Mouse (Mus musculus) myocyte (in vitro differentiated cells): ENCODE results near the gene Slc25a45. TPM values are rescaled to one million over a fixed set of nuclear protein-coding genes. Genes with fewer than 3 reads are reported as not detected.

Source experiments
- H3K27me3 ChIP-seq: one replicate; pipeline ENCODE4 v1.6.1; 2011; ENCODE audit not compliant: control insufficient read depth, insufficient read depth, insufficient read length
- H3K36me3 ChIP-seq: one replicate; pipeline ENCODE4 v1.6.1; 2011; ENCODE audit not compliant: control insufficient read depth, insufficient read depth
- H3K4me2 ChIP-seq: one replicate; pipeline ENCODE4 v1.6.1; 2011; ENCODE audit warnings: low read depth, control low read depth
- H3K4me3 ChIP-seq: one replicate; pipeline ENCODE4 v1.5.1; 2011; ENCODE audit warnings: mild to moderate bottlenecking, control low read depth, moderate library complexity
- H3K79me2 ChIP-seq: one replicate; pipeline ENCODE4 v1.6.1; 2011; ENCODE audit not compliant: control insufficient read depth, insufficient read depth
- H3ac ChIP-seq: one replicate; pipeline ENCODE4 v1.6.1; 2011; ENCODE audit not compliant: control insufficient read depth, insufficient read length
- CEBPB ChIP-seq: IDR thresholded peaks from 2 replicates; pipeline ENCODE4 v1.6.1; 2011; ENCODE audit warnings: mild to moderate bottlenecking, moderate library complexity; ENCODE audit not compliant: poor library complexity, insufficient read depth, severe bottlenecking
- E2F4 ChIP-seq: IDR thresholded peaks from one replicate; pipeline ENCODE4 v1.6.1; 2011; ENCODE audit warnings: mild to moderate bottlenecking, control low read depth, moderate library complexity; ENCODE audit not compliant: insufficient read depth
- MAX ChIP-seq: IDR thresholded peaks from one replicate; pipeline ENCODE4 v1.6.1; 2011; ENCODE audit warnings: low read depth, mild to moderate bottlenecking, control low read depth
- MYOD1 ChIP-seq, 3 experiments: IDR thresholded peaks; one replicate each; pipeline ENCODE4 v1.6.1; 2011; ENCODE audit warnings: control low read depth in 2 of 3, low read depth in 2 of 3, mild to moderate bottlenecking in 2 of 3, moderate library complexity in 1 of 3; ENCODE audit not compliant: insufficient read length in 2 of 3, control insufficient read depth in 1 of 3
- MYOG ChIP-seq, 3 experiments: IDR thresholded peaks; one replicate each; pipeline ENCODE4 v1.6.1; 2011; ENCODE audit warnings: control low read depth in 2 of 3, low read depth in 2 of 3, mild to moderate bottlenecking in 2 of 3; ENCODE audit not compliant: insufficient read length in 2 of 3, control insufficient read depth in 1 of 3, insufficient read depth in 1 of 3
- POLR2A ChIP-seq: IDR thresholded peaks from one replicate; pipeline ENCODE4 v1.6.1; 2011; ENCODE audit warnings: low read depth, mild to moderate bottlenecking, control low read depth, moderate library complexity; ENCODE audit not compliant: insufficient read length
- POLR2AphosphoS2 ChIP-seq: IDR thresholded peaks from one replicate; pipeline ENCODE4 v1.6.1; 2011; ENCODE audit warnings: low read depth, control low read depth; ENCODE audit not compliant: insufficient read length
- REST ChIP-seq: IDR thresholded peaks from one replicate; pipeline ENCODE4 v1.6.1; 2011; ENCODE audit warnings: mild to moderate bottlenecking, control low read depth, moderate library complexity; ENCODE audit not compliant: insufficient read depth, insufficient read length
- SRF ChIP-seq: IDR thresholded peaks from one replicate; pipeline ENCODE4 v1.6.1; 2011; ENCODE audit warnings: low read depth; ENCODE audit not compliant: control insufficient read depth, insufficient read length
- TCF12 ChIP-seq: IDR thresholded peaks from one replicate; pipeline ENCODE4 v1.6.1; 2011; ENCODE audit warnings: mild to moderate bottlenecking, control low read depth; ENCODE audit not compliant: poor library complexity, insufficient read depth, severe bottlenecking
- TCF3 ChIP-seq: IDR thresholded peaks from one replicate; pipeline ENCODE4 v1.6.1; 2011; ENCODE audit warnings: low read depth, control low read depth; ENCODE audit not compliant: insufficient read length
- USF1 ChIP-seq: IDR thresholded peaks from one replicate; pipeline ENCODE4 v1.6.1; 2011; ENCODE audit warnings: low read depth, mild to moderate bottlenecking, control low read depth, moderate library complexity
- polyA plus RNA-seq: library from polyadenylated mRNA; unstranded; fragments of >200 nt; fragmentation: generic; extraction: Trizol; gene quantifications from one replicate; pipeline ENCODE4 v1.2.1, GENCODE M21; 2012; ENCODE audit warnings: missing spikeins

Slc25a45 gene
- polyA plus RNA-seq, 1 experiment = 5.2 TPM

GRCm38 (mm10) chr19:5851481-5851971 is 26.1 kb upstream of the Slc25a45 start:
- H3K4me2 ChIP-seq = peak overlapping the region; percentile 99
- H3K27me3 ChIP-seq = no peaks in the 10 kb centered on the region

GRCm38 (mm10) chr19:5852035-5852722 is 25.4 kb upstream of the Slc25a45 start:
- Histone ChIP-seq H3K4me3 (no peak overlapping the region), H3K4me2 (peak overlapping the region; percentile 99), H3K36me3 (peaks cover 9% of the 10 kb centered on the region), H3ac (no peak overlapping the region), H3K79me2 (peaks cover 23% of the 10 kb centered on the region), H3K27me3 (no peaks in the 10 kb centered on the region)
- TF ChIP-seq POLR2AphosphoS2 (no peak), MYOD1 (IDR thresholded peaks at IDR 0.05; ENCODE audit: control insufficient read depth in 1 of 3, insufficient read length in 2 of 3, low read depth in 2 of 3) (peak in 1 of 3 experiments; percentile 0), CEBPB (no peak), TCF3 (no peak), REST (no peak), MYOG (IDR thresholded peaks at IDR 0.05; ENCODE audit: control insufficient read depth in 1 of 3, insufficient read depth in 1 of 3, insufficient read length in 2 of 3, low read depth in 2 of 3) (peak in 1 of 3 experiments; percentile 7), POLR2A (no peak), MAX (no peak)

More at GRCm38 (mm10) chr19:5851481-5851971, 26.1 kb upstream of the Slc25a45 start:
- TF ChIP-seq CEBPB = 0 out of 2 replicates have a peak, but pooled peaks have one; percentile 12
- TF ChIP-seq REST = no peak
- peaks cover 23% of the 10 kb centered on the region for H3K79me2 ChIP-seq
- H3K36me3 ChIP-seq = peaks cover 9% of the 10 kb centered on the region
- no peak overlapping the region for H3ac ChIP-seq
- H3K4me3 ChIP-seq = no peak overlapping the region

GRCm38 (mm10) chr19:5856604-5857003 is 21.0 kb upstream of the Slc25a45 start:
- Histone ChIP-seq H3K4me3 (no peak overlapping the region), H3ac (no peak overlapping the region), H3K4me2 (no peak overlapping the region), H3K36me3 (peaks cover 22% of the 10 kb centered on the region), H3K27me3 (no peaks in the 10 kb centered on the region), H3K79me2 (no peaks in the 10 kb centered on the region)
- TF ChIP-seq E2F4 (no peak), SRF (no peak), MAX (no peak), REST (no peak), MYOG (IDR thresholded peaks at IDR 0.05; ENCODE audit: control insufficient read depth in 1 of 3, insufficient read depth in 1 of 3, insufficient read length in 2 of 3, low read depth in 2 of 3) (no peak), TCF3 (no peak), USF1 (no peak), POLR2AphosphoS2 (no peak), POLR2A (no peak), MYOD1 (IDR thresholded peaks at IDR 0.05; ENCODE audit: control insufficient read depth in 1 of 3, insufficient read length in 2 of 3, low read depth in 2 of 3) (no peak), CEBPB (no peak), TCF12 (no peak)

- no peak overlapping the region for H3K4me2 ChIP-seq
- no peaks in the 10 kb centered on the region for H3K79me2 ChIP-seq
- TF ChIP-seq POLR2A (no peak), TCF3 (no peak), MYOG (IDR thresholded peaks at IDR 0.05; ENCODE audit: control insufficient read depth in 1 of 3, insufficient read depth in 1 of 3, insufficient read length in 2 of 3, low read depth in 2 of 3) (no peak), TCF12 (no peak), MYOD1 (IDR thresholded peaks at IDR 0.05; ENCODE audit: control insufficient read depth in 1 of 3, insufficient read length in 2 of 3, low read depth in 2 of 3) (no peak), POLR2AphosphoS2 (no peak), USF1 (no peak), E2F4 (no peak), REST (no peak), CEBPB (no peak), MAX (no peak), SRF (no peak)
- no peaks in the 10 kb centered on the region for H3K27me3 ChIP-seq
- H3K4me3 ChIP-seq = no peak overlapping the region
- H3ac ChIP-seq = no peak overlapping the region
- peaks cover 17% of the 10 kb centered on the region for H3K36me3 ChIP-seq
These were observed 15.1 kb upstream of the Slc25a45 start for GRCm38 (mm10) chr19:5862335-5863085.

- peaks cover 19% of the 10 kb centered on the region for H3K36me3 ChIP-seq
- no peak overlapping the region for H3ac ChIP-seq
- no peaks in the 10 kb centered on the region for H3K79me2 ChIP-seq
- no peak for TF ChIP-seq CEBPB
- no peak for TF ChIP-seq POLR2A
- TF ChIP-seq MYOG (IDR thresholded peaks at IDR 0.05; ENCODE audit: control insufficient read depth in 1 of 3, insufficient read depth in 1 of 3, insufficient read length in 2 of 3, low read depth in 2 of 3) = no peak
- no peak for TF ChIP-seq SRF
- TF ChIP-seq TCF12 = no peak
- no peak for TF ChIP-seq USF1
- no peak for TF ChIP-seq MYOD1 (IDR thresholded peaks at IDR 0.05; ENCODE audit: control insufficient read depth in 1 of 3, insufficient read length in 2 of 3, low read depth in 2 of 3)
- no peak for TF ChIP-seq REST
- TF ChIP-seq POLR2AphosphoS2 = no peak
- no peak for TF ChIP-seq MAX
- TF ChIP-seq TCF3 = no peak
- no peak for TF ChIP-seq E2F4
- no peak overlapping the region for H3K4me2 ChIP-seq
- no peaks in the 10 kb centered on the region for H3K27me3 ChIP-seq
- no peak overlapping the region for H3K4me3 ChIP-seq
These were observed 13.8 kb upstream of the Slc25a45 start for GRCm38 (mm10) chr19:5863776-5864175.
